Mouse (Mus musculus): Measurements from ENCODE around the gene Crygb.

Crygb gene

GRCm38 (mm10) chr1:65082188-65082587 is at the start of gene Crygb:
Crygb (minus strand) TSS chr1:65082288.
- DNase-seq (ENCODE audit: low read depth, low spot score), result no peak

- no peak for DNase-seq (ENCODE audit: low read depth, low spot score)
These were observed 49.6 kb upstream of the Crygb start for GRCm38 (mm10) chr1:65131671-65132070.

- DNase-seq (ENCODE audit: low read depth, low spot score), result no peak
These were observed 48.1 kb upstream of the Crygb start for GRCm38 (mm10) chr1:65130226-65130625.

- no peak for DNase-seq (ENCODE audit: low read depth, low spot score)
These were observed 47.6 kb upstream of the Crygb start for GRCm38 (mm10) chr1:65129634-65130180.

- DNase-seq (ENCODE audit: low read depth, low spot score), result no peak
These were observed 40.7 kb upstream of the Crygb start, which contains the start of gene D630023F18Rik for GRCm38 (mm10) chr1:65122574-65123372. D630023F18Rik (minus strand) TSS chr1:65123214.

- no peak for DNase-seq (ENCODE audit: low read depth, low spot score)
These were observed 37.4 kb upstream of the Crygb start, which contains the start of gene Gm28845 for GRCm38 (mm10) chr1:65119438-65119837. Gm28845 (minus strand) TSS chr1:65119558.

- DNase-seq (ENCODE audit: low read depth, low spot score), result no peak
These were observed 36.2 kb upstream of the Crygb start for GRCm38 (mm10) chr1:65118150-65118913.

- DNase-seq (ENCODE audit: low read depth, low spot score), result no peak
These were observed 31.6 kb upstream of the Crygb start for GRCm38 (mm10) chr1:65113536-65114172.

GRCm38 (mm10) chr1:65112807-65113196 is 30.7 kb upstream of the Crygb start:
- DNase-seq (ENCODE audit: low read depth, low spot score), result peak; percentile 27

GRCm38 (mm10) chr1:65112031-65112806 is 30.1 kb upstream of the Crygb start:
- DNase-seq (ENCODE audit: low read depth, low spot score), result peak; percentile 93

GRCm38 (mm10) chr1:65109756-65110435 is 27.8 kb upstream of the Crygb start:
- DNase-seq (ENCODE audit: low read depth, low spot score), result no peak

GRCm38 (mm10) chr1:65109196-65109595 is 27.1 kb upstream of the Crygb start:
- DNase-seq (ENCODE audit: low read depth, low spot score), result no peak

GRCm38 (mm10) chr1:65107654-65108279 is 25.7 kb upstream of the Crygb start:
- no peak for DNase-seq (ENCODE audit: low read depth, low spot score)

- no peak for DNase-seq (ENCODE audit: low read depth, low spot score)
These were observed 21.2 kb upstream of the Crygb start, which contains the start of gene Cryga for GRCm38 (mm10) chr1:65103273-65103672. Cryga (minus strand) TSS chr1:65103373.

- DNase-seq (ENCODE audit: low read depth, low spot score), result no peak
These were observed 14.9 kb upstream of the Crygb start for GRCm38 (mm10) chr1:65096953-65097352.

- no peak for DNase-seq (ENCODE audit: low read depth, low spot score)
These were observed 9.5 kb upstream of the Crygb start for GRCm38 (mm10) chr1:65091566-65091965.

- DNase-seq (ENCODE audit: low read depth, low spot score), result no peak
These were observed 8.3 kb upstream of the Crygb start for GRCm38 (mm10) chr1:65090370-65090769.

- DNase-seq (ENCODE audit: low read depth, low spot score), result no peak
These were observed 6.7 kb upstream of the Crygb start for GRCm38 (mm10) chr1:65088567-65089356.

- no peak for DNase-seq (ENCODE audit: low read depth, low spot score)
These were observed 6.5 kb downstream of the Crygb start for GRCm38 (mm10) chr1:65075607-65076006.

Data from mesoderm, embryonic 11.5 days (tissue).